Mouse (Mus musculus) MEL (cell line): ENCODE measurements at regions not wholly inside any gene's neighbourhood (a gene's known extent, or its start where the extent isn't known, plus 50 kb on each side); places are given as distances from the start of the nearest gene placed in this dataset.

Source experiments
- CHD1 ChIP-seq: IDR thresholded peaks from 2 replicates; pipeline ENCODE4 v1.6.1; 2012; ENCODE audit warnings: low read depth, mild to moderate bottlenecking, inconsistent platforms, low read length, improper control_type of control experiment
- CHD2 ChIP-seq: IDR thresholded peaks from 2 replicates; pipeline ENCODE4 v1.6.1; 2011; ENCODE audit warnings: low read length, improper control_type of control experiment
- CTCF ChIP-seq, 3 experiments: IDR thresholded peaks in 2 of 3; conservative IDR thresholded peaks in 1 of 3; 2 replicates each; pipeline ENCODE4 v1.5.1; 2011 to 2012; ENCODE audit warnings: low read length in 3 of 3, low read depth in 2 of 3, mild to moderate bottlenecking in 2 of 3, improper control_type of control experiment in 1 of 3, inconsistent platforms in 1 of 3, mixed read lengths in 1 of 3, moderate library complexity in 1 of 3; ENCODE audit not compliant: control insufficient read depth in 1 of 3, insufficient read depth in 1 of 3, poor library complexity in 1 of 3, severe bottlenecking in 1 of 3
- POLR2AphosphoS2 ChIP-seq: IDR thresholded peaks from 2 replicates; pipeline ENCODE4 v1.6.1; 2011; ENCODE audit warnings: low read length, improper control_type of control experiment
- SIN3A ChIP-seq: IDR thresholded peaks from 2 replicates; pipeline ENCODE4 v1.6.1; 2012; ENCODE audit warnings: low read length, improper control_type of control experiment, inconsistent platforms
- SMC3 ChIP-seq: IDR thresholded peaks from 2 replicates; pipeline ENCODE4 v1.6.1; 2011; ENCODE audit warnings: low read depth, low read length, improper control_type of control experiment
- TAL1 ChIP-seq: IDR thresholded peaks from 2 replicates; pipeline ENCODE4 v1.6.1; 2012; ENCODE audit warnings: mild to moderate bottlenecking, inconsistent platforms, low read length, moderate library complexity, mixed read lengths
- USF1 ChIP-seq: IDR thresholded peaks from 2 replicates; pipeline ENCODE4 v1.6.1; 2014; ENCODE audit warnings: low read depth, mild to moderate bottlenecking, inconsistent platforms, low read length, improper control_type of control experiment, moderate library complexity
- USF2 ChIP-seq, 2 experiments: IDR thresholded peaks; 2 replicates each; pipeline ENCODE4 v1.6.1; 2011 to 2012; ENCODE audit warnings: improper control_type of control experiment in 2 of 2, low read length in 2 of 2, borderline replicate concordance in 1 of 2, inconsistent platforms in 1 of 2, low read depth in 1 of 2, mild to moderate bottlenecking in 1 of 2; ENCODE audit not compliant: insufficient read depth in 1 of 2

GRCm38 (mm10) chr12:73847336-73847735 lies 53.8 kb upstream of the Hif1a start:
- TF ChIP-seq SMC3 (no peak), CHD2 (no peak), CTCF (IDR thresholded peaks at IDR 0.05 in 2 of 3, conservative IDR thresholded peaks at IDR 0.05 in 1 of 3; ENCODE audit: control insufficient read depth in 1 of 3, insufficient read depth in 1 of 3, low read depth in 2 of 3, low read length in 3 of 3, poor library complexity in 1 of 3, severe bottlenecking in 1 of 3) (no peak), CHD1 (no peak), SIN3A (no peak), USF2 (IDR thresholded peaks at IDR 0.05; ENCODE audit: borderline replicate concordance in 1 of 2, insufficient read depth in 1 of 2, low read depth in 1 of 2, low read length in 2 of 2) (no peak), USF1 (no peak), POLR2AphosphoS2 (no peak), TAL1 (no peak)
